Mouse (Mus musculus) hindbrain, embryonic 12.5 days (tissue): ENCODE measurements around the gene Lefty2. TPM values are rescaled to one million over a fixed set of nuclear protein-coding genes. Genes with fewer than 3 reads are reported as not detected.
"Not testable (repeated sequence)": the region's sequence is repeated elsewhere in the genome, so short reads cannot be mapped to it uniquely, and the experiment has no call there.

Experiments
- ATAC-seq: fragments of 200-750 bp; cut with Nextera tagmentation; 2 replicates; pipeline ENCODE4 v1.8.0; 2017; ENCODE audit warnings: moderate TSS enrichment; ENCODE audit not compliant: low FRiP score
- H3K27ac ChIP-seq: fragments of 300-500 bp; sonication (generic); 2 replicates; pipeline ENCODE4 v1.5.1; 2016; ENCODE audit warnings: mild to moderate bottlenecking
- H3K27me3 ChIP-seq: fragments of 300-500 bp; sonication (generic); 2 replicates; pipeline ENCODE4 v1.6.1; 2016; ENCODE audit warnings: mild to moderate bottlenecking
- H3K36me3 ChIP-seq: fragments of 300-500 bp; sonication (generic); 2 replicates; pipeline ENCODE4 v1.6.1; 2016; ENCODE audit warnings: mild to moderate bottlenecking
- H3K4me1 ChIP-seq: fragments of 300-500 bp; sonication (generic); 2 replicates; pipeline ENCODE4 v1.6.1; 2016
- H3K4me2 ChIP-seq: fragments of 300-500 bp; sonication (generic); replicated peaks from 2 replicates; pipeline ENCODE4 v1.6.1; 2016; ENCODE audit warnings: mild to moderate bottlenecking
- H3K4me3 ChIP-seq: fragments of 300-500 bp; sonication (generic); 2 replicates; pipeline ENCODE4 v1.5.1; 2016; ENCODE audit warnings: mild to moderate bottlenecking
- H3K9ac ChIP-seq: fragments of 300-500 bp; sonication (generic); 2 replicates; pipeline ENCODE4 v1.6.1; 2016; ENCODE audit warnings: mild to moderate bottlenecking, moderate library complexity
- H3K9me3 ChIP-seq: fragments of 300-500 bp; sonication (generic); replicated peaks from 2 replicates; pipeline ENCODE4 v1.6.1; 2016; ENCODE audit warnings: mild to moderate bottlenecking
- WGBS: fragments of 180-500 bp; shearing (Covaris S2); methylation state at CpG from one replicate; pipeline ENCODE4 v1.1.7; 2016; 5-methylcytosine and 5-hydroxymethylcytosine counted together
- polyA plus RNA-seq: library from polyadenylated mRNA; unstranded; fragments of >200 nt; fragmentation: Nextera tagmentation; extraction: Ambion mirVana; gene quantifications from 2 replicates; pipeline ENCODE4 v1.2.1, GENCODE M21; 2016

The Lefty2 gene
- polyA plus RNA-seq, 1 experiment from 2014 or later, result 0.08 TPM

DNA sequence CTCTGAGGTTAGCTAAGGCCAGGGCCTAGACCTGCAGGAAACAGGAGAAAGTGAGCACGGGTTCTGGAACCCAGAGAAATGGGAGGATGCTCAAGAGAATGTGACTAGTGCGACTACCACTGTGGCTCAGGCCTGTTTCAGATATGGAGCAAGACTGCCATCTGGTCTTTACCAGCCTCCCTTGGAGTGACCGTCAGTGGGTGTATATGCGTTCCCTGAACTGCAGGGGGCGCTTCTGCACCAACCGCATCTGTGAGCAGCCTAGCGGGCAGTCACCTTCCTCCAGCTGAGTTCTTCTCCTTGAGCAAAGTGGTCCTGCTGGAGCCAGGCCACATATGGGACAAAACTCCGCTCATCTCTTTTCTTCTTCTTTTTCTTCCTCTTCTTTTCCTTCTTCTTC, 26.8 kb downstream of the Lefty2 start:
- H3K4me2 ChIP-seq, result no peak overlapping the region
- no peaks in the 10 kb centered on the region for H3K27me3 ChIP-seq
- H3K9ac ChIP-seq, result no peak overlapping the region
- H3K4me1 ChIP-seq, result no peaks in the 10 kb centered on the region
- no peak for ATAC-seq
- H3K27ac ChIP-seq, result no peak overlapping the region
- 31% methylated on average over 8 of the region's 8 CpGs for WGBS
- H3K9me3 ChIP-seq, result no peaks in the 10 kb centered on the region
- H3K4me3 ChIP-seq, result no peak overlapping the region
- no peaks in the 10 kb centered on the region for H3K36me3 ChIP-seq

DNA sequence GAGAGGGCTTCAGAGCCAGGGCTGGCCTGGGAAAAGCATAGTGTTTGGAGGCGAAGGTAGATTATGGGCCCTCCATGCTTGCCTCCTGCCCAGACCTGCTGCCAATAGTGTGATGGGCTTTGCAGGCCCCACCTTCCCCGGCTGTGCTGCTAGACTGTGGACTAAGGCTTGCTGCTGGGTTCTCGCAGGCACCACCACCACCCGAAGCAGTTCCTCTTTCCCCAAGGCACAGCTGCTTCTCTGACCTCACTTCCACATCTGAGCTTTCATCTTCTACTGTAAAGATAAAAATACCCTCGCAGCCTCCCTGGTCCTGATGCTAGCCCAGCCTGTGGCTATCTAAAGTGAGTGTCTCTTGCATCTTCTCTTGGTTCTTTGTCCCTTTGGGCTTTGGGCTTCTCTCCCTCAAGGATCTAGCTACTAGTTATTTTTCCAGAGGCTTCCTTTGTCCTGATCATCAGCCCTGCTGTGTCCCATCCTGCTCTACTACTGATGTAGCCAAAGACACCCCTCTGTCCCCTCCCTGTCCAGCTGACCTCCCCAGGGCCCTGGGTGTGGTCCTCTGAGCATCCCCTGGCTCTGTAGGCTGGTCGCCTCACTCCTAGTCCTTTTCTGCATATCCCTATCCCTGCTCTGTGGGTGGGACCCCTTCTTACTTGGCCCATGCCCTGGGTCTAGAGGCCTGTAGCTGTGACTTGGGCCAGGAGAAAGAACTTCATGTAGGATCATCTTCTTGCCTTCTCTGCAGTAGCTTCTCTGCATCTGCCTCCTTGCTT, 29.6 kb downstream of the Lefty2 start:
- WGBS, result 82% methylated on average over 6 of the region's 6 CpGs

DNA sequence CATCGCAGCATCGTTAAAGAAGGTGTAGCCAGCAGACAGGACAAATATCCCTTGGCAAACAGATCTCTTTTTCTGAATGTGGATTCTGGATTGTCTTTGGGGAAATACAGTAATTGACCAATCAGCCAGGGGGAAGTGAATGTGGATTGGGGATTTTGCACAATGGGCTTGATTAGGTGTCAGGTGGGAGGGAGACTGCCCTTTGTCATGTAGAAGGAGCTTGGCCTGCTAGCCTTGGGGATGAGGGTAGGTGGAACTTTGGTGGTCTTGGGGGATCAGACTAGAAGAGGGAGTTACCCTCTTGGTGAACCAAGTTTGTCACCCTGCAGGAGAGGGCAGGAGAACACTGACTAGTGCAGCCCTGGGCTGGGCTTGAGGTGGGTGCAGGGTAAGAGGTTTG, 31.8 kb downstream of the Lefty2 start:
- no peaks in the 10 kb centered on the region for H3K36me3 ChIP-seq
- H3K9ac ChIP-seq, result no peak overlapping the region
- WGBS, result 44% methylated on average over 2 of the region's 2 CpGs
- H3K27ac ChIP-seq, result no peak overlapping the region
- no peak overlapping the region for H3K4me2 ChIP-seq
- H3K27me3 ChIP-seq, result no peaks in the 10 kb centered on the region
- no peaks in the 10 kb centered on the region for H3K4me1 ChIP-seq
- no peak overlapping the region for H3K4me3 ChIP-seq
- ATAC-seq, result no peak
- no peaks in the 10 kb centered on the region for H3K9me3 ChIP-seq

More for the DNA sequence above, 29.6 kb downstream of the Lefty2 start:
- no peaks in the 10 kb centered on the region for H3K4me1 ChIP-seq
- H3K9ac ChIP-seq, result no peak overlapping the region
- ATAC-seq, result no peak
- H3K4me2 ChIP-seq, result no peak overlapping the region
- no peak overlapping the region for H3K27ac ChIP-seq
- H3K4me3 ChIP-seq, result no peak overlapping the region
- no peaks in the 10 kb centered on the region for H3K27me3 ChIP-seq
- H3K9me3 ChIP-seq, result no peaks in the 10 kb centered on the region
- H3K36me3 ChIP-seq, result no peaks in the 10 kb centered on the region

DNA sequence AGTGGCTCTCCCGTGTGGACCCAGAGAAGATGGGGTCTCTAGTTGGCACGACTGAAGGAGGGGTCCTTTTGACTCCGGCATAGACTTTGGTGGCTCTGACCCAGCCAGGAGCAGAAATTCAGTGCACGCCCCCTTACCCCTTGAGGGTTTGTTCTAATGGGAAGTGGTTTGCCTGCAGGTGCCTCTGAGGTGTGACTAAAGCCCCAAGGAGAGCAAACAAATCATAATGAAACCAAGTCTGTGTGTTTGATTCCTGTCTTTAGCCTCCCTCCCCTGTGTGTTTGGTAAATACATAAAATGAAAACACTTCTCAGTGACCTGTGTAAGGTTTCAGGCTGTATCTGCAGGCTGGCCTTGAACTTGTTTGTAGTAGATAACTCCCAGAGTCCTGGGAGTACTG, 33.4 kb downstream of the Lefty2 start:
- 68% methylated on average over 4 of the region's 4 CpGs for WGBS

DNA sequence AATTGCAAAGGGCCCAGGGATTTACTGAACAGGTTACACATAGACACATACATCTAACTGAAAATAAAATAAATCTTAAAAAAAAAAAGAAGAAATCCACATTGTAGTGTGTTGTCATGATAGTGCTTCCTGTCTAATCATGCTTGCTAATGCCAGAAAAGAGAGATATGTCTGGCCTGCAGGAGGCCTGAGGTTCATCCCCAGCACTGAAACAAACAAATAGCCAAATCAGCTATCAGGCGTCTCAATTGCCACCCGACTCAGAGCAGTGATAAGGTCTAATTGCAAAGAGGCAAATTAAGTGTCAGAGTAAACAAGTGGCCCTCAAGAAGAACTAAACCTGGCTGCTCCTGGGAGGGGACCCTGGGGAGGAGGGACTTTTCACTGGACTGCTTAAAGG, 36.7 kb downstream of the Lefty2 start:
- WGBS, result 80% methylated on average over 2 of the region's 2 CpGs
- no peak overlapping the region for H3K4me3 ChIP-seq
- ATAC-seq, result no peak
- H3K27ac ChIP-seq, result no peak overlapping the region
- no peak overlapping the region for H3K4me2 ChIP-seq
- H3K36me3 ChIP-seq, result no peaks in the 10 kb centered on the region
- H3K9me3 ChIP-seq, result no peaks in the 10 kb centered on the region
- peaks cover 5% of the 10 kb centered on the region; the same call in 1 of the 2 replicates for H3K4me1 ChIP-seq
- peaks cover 20% of the 10 kb centered on the region for H3K27me3 ChIP-seq
- H3K9ac ChIP-seq, result no peak overlapping the region

More for the DNA sequence above, 33.4 kb downstream of the Lefty2 start:
- no peak overlapping the region for H3K9ac ChIP-seq
- H3K36me3 ChIP-seq, result no peaks in the 10 kb centered on the region
- no peak overlapping the region for H3K4me2 ChIP-seq
- no peak overlapping the region for H3K4me3 ChIP-seq
- no peaks in the 10 kb centered on the region for H3K27me3 ChIP-seq
- ATAC-seq, result no peak
- no peaks in the 10 kb centered on the region for H3K4me1 ChIP-seq
- H3K9me3 ChIP-seq, result no peaks in the 10 kb centered on the region
- no peak overlapping the region for H3K27ac ChIP-seq

DNA sequence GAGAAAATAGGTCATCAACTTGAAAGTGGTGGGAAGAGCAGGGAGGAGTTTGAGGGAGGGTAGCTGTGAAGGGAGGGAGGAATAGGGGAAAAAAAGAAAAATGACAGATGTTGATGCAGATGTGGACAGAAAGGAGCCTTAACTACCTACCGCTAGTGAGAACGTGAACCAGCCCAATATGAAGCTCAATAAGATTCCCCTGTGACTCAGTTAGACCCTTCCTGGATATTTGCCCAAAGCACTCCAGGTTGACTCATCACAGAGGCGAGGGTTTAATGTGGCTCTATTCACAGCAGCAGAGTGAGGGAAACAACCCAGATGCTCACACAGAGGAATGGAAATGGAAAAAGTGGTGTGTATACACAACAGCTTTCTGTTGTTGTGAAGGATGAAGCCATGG, 38.2 kb downstream of the Lefty2 start:
- 80% methylated on average over 3 of the region's 3 CpGs for WGBS
- Histone ChIP-seq H3K4me1 (peaks cover 5% of the 10 kb centered on the region; the same call in 1 of the 2 replicates), H3K4me2 (no peak overlapping the region), H3K9me3 (no peaks in the 10 kb centered on the region), H3K9ac (no peak overlapping the region), H3K36me3 (no peaks in the 10 kb centered on the region), H3K4me3 (no peak overlapping the region), H3K27me3 (peaks cover 35% of the 10 kb centered on the region), H3K27ac (no peak overlapping the region)
- ATAC-seq, result no peak

DNA sequence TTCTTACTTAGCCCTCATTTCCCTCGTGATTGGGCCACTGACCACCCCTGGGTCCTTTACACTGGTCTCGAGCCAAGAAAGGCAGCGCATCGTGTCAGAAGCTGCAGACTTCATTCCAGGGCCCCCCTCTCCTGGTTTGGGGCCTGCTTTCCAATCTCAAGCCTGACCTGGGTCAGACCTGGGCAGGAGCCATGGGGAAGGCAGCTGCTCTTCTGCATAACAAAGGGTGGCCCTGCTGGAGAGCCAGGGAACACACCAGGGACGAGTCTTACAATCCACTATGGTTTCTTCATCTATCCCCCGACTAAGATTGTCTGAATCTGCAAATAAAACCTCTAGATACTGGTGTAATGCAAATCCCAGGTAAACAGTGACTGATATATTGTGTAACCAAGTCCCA, 40.8 kb downstream of the Lefty2 start:
- no peaks in the 10 kb centered on the region for H3K36me3 ChIP-seq
- peaks cover 5% of the 10 kb centered on the region; the same call in 1 of the 2 replicates for H3K4me1 ChIP-seq
- H3K27me3 ChIP-seq, result peaks cover 59% of the 10 kb centered on the region
- no peak overlapping the region for H3K4me2 ChIP-seq
- H3K4me3 ChIP-seq, result no peak overlapping the region
- H3K27ac ChIP-seq, result no peak overlapping the region
- H3K9me3 ChIP-seq, result no peaks in the 10 kb centered on the region
- H3K9ac ChIP-seq, result no peak overlapping the region
- ATAC-seq, result no peak
- 14% methylated on average over 6 of the region's 6 CpGs for WGBS

DNA sequence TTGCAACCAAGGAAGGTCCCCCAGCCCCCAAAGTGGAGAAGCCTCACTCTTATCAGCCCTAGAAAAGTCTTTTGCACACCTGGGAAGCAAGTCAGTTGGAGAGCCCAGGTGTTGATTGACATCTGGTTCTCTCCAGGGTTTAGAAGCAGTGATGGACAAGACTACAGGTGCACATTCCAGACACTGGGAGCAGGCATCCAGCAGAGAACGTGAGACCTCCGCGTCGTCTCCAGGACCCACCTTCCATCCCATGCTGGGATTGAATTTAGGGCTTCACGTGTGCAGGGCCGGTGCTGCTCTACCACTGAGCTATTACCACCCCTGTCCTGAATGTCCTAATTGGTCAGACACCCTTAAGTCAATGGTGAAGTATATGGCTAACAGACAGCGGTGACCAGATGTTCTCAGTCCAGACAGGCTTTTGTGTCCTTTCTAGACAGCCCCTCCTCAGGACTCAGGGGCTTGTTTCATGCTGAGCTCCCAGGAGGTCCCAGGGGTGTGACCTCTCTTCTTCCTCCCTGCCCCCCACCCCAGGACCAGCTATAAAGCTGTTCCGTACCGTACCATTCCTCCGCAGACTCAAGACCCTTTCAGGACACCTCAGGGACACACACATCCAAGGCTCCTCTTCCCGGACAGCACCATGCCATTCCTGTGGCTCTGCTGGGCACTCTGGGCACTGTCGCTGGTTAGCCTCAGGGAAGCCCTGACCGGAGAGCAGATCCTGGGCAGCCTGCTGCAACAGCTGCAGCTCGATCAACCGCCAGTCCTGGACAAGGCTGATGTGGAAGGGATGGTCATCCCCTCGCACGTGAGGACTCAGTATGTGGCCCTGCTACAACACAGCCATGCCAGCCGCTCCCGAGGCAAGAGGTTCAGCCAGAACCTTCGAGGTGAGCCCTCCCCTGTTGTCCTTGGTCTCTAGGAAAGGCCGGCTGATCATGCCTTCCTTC, 41.8 kb downstream of the Lefty2 start, which contains the start of gene Lefty1:
Lefty1 (plus strand) TSS at position 556 of the 953 bp plus-strand sequence.
- Histone ChIP-seq H3K4me1 (peaks cover 5% of the 10 kb centered on the region; the same call in 1 of the 2 replicates), H3K27me3 (peaks cover 59% of the 10 kb centered on the region), H3K9ac (0 out of 2 replicates have a peak within 1 kb of the TSS, but pooled peaks have one; percentile 23), H3K4me2 (no peak within 1 kb of the TSS), H3K4me3 (no peak within 1 kb of the TSS), H3K9me3 (no peaks in the 10 kb centered on the region), H3K36me3 (no peaks in the 10 kb centered on the region), H3K27ac (no peak within 1 kb of the TSS)
- ATAC-seq, result 0 out of 2 replicates have a peak, but pooled peaks have one; percentile 33
- 7% methylated on average over 21 of the region's 21 CpGs for WGBS

DNA sequence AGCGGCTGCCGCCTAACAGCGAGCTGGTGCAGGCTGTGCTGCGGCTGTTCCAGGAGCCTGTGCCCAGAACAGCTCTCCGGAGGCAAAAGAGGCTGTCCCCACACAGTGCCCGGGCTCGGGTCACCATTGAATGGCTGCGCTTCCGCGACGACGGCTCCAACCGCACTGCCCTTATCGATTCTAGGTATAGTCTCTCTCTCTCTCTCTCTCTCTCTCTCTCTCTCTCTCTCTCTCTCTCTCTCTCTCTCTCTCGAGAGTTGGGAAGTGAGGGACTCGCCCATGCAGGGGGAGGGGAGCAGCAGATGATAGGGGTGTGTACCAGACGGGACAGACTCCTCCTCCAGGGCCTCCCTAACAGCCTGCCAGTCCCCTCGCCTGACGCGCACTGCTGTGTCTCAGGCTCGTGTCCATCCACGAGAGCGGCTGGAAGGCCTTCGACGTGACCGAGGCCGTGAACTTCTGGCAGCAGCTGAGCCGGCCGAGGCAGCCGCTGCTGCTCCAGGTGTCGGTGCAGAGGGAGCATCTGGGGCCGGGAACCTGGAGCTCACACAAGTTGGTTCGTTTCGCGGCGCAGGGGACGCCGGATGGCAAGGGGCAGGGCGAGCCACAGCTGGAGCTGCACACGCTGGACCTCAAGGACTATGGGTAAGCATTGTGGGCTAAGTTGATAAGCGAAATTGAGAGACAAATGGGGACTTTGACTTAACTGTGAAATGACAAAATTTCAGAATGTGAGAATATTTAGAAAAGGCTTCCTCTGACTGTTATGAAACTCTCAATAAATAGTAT, 43.9 kb downstream of the Lefty2 start:
- H3K27ac ChIP-seq, H3K36me3 ChIP-seq, H3K9ac ChIP-seq, H3K9me3 ChIP-seq: not testable (repeated sequence)
- WGBS, result 2% methylated on average over 34 of the region's 41 CpGs
- H3K4me1 ChIP-seq, result peaks cover 10% of the 10 kb centered on the region
- H3K4me3 ChIP-seq, result peak overlapping the region; percentile 20
- peaks cover 79% of the 10 kb centered on the region for H3K27me3 ChIP-seq
- H3K4me2 ChIP-seq, result peak overlapping the region; percentile 45
- peak; percentile 68; the same call in 1 of the 2 replicates for ATAC-seq

DNA sequence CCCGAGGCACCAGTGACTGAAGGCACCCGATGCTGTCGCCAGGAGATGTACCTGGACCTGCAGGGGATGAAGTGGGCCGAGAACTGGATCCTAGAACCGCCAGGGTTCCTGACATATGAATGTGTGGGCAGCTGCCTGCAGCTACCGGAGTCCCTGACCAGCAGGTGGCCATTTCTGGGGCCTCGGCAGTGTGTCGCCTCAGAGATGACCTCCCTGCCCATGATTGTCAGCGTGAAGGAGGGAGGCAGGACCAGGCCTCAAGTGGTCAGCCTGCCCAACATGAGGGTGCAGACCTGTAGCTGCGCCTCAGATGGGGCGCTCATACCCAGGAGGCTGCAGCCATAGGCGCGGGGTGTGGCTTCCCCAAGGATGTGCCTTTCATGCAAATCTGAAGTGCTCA, 44.7 kb downstream of the Lefty2 start:
- 13% methylated on average over 13 of the region's 13 CpGs for WGBS
- H3K4me2 ChIP-seq, ATAC-seq: not testable (repeated sequence)

DNA sequence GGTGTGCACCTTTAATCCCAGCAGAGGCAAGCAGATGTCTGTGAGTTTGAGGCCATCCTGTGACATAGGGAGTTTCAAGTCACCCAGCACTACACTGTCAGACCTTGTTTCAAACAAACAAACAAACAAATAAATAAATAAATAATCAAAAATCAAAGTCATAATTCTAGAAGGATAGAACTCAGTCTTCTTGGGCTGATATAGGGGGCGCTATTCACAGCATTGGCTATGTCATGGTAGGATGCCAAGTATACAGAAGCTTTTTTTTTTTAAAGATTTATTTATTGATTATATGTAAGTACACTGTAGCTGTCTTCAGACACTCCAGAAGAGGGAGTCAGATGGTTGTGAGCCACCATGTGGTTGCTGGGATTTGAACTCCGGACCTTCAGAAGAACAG, 45.9 kb downstream of the Lefty2 start:
- H3K4me1 ChIP-seq, result peaks cover 21% of the 10 kb centered on the region
- ATAC-seq, H3K4me2 ChIP-seq, H3K9me3 ChIP-seq, H3K27ac ChIP-seq, H3K4me3 ChIP-seq, H3K9ac ChIP-seq, H3K36me3 ChIP-seq: not testable (repeated sequence)
- WGBS, result 79% methylated on average over 2 of the region's 2 CpGs
- peaks cover 87% of the 10 kb centered on the region for H3K27me3 ChIP-seq

More for the DNA sequence above, 44.7 kb downstream of the Lefty2 start:
- H3K36me3 ChIP-seq, H3K27ac ChIP-seq, H3K9me3 ChIP-seq, H3K4me3 ChIP-seq, H3K9ac ChIP-seq: not testable (repeated sequence)
- Histone ChIP-seq H3K4me1 (peaks cover 18% of the 10 kb centered on the region), H3K27me3 (peaks cover 84% of the 10 kb centered on the region)
